Mouse (Mus musculus) MEL (cell line): ENCODE results near the gene Gtf2h5.

Experiments
- CTCF ChIP-seq, 3 experiments: IDR thresholded peaks in 2 of 3; conservative IDR thresholded peaks in 1 of 3; 2 replicates each; pipeline ENCODE4 v1.5.1; 2011 to 2012; ENCODE audit warnings: low read length in 3 of 3, low read depth in 2 of 3, mild to moderate bottlenecking in 2 of 3, improper control_type of control experiment in 1 of 3, inconsistent platforms in 1 of 3, mixed read lengths in 1 of 3, moderate library complexity in 1 of 3; ENCODE audit not compliant: control insufficient read depth in 1 of 3, insufficient read depth in 1 of 3, poor library complexity in 1 of 3, severe bottlenecking in 1 of 3
- ELF1 ChIP-seq: IDR thresholded peaks from 2 replicates; pipeline ENCODE4 v1.6.1; 2014; ENCODE audit warnings: low read depth, mild to moderate bottlenecking, inconsistent platforms, low read length, improper control_type of control experiment, moderate library complexity
- EP300 ChIP-seq, 2 experiments: IDR thresholded peaks; 2 replicates each; pipeline ENCODE4 v1.6.1; 2011; ENCODE audit warnings: improper control_type of control experiment in 2 of 2, low read length in 2 of 2, low read depth in 1 of 2, mild to moderate bottlenecking in 1 of 2
- JUND ChIP-seq: IDR thresholded peaks from 2 replicates; pipeline ENCODE4 v1.6.1; 2011; ENCODE audit warnings: low read depth, mild to moderate bottlenecking, improper control_type of control experiment, low read length
- KAT2A ChIP-seq: conservative IDR thresholded peaks from 2 replicates; pipeline ENCODE4 v1.6.1; 2012; ENCODE audit warnings: low read depth, low read length, improper control_type of control experiment, inconsistent platforms
- MAFK ChIP-seq: IDR thresholded peaks from 2 replicates; pipeline ENCODE4 v1.6.1; 2011; ENCODE audit warnings: low read depth, mild to moderate bottlenecking, low read length, improper control_type of control experiment, borderline replicate concordance
- POLR2A ChIP-seq, 2 experiments: IDR thresholded peaks; 2 replicates each; pipeline ENCODE4 v1.6.1; 2011 to 2012; ENCODE audit warnings: low read length in 2 of 2, mild to moderate bottlenecking in 2 of 2, control low read depth in 1 of 2, improper control_type of control experiment in 1 of 2, low read depth in 1 of 2, moderate library complexity in 1 of 2; ENCODE audit not compliant: control insufficient read depth in 1 of 2, insufficient read depth in 1 of 2, poor library complexity in 1 of 2
- POLR2AphosphoS2 ChIP-seq: IDR thresholded peaks from 2 replicates; pipeline ENCODE4 v1.6.1; 2011; ENCODE audit warnings: low read length, improper control_type of control experiment
- POLR2AphosphoS5 ChIP-seq: IDR thresholded peaks from 2 replicates; pipeline ENCODE4 v1.6.1; 2012; ENCODE audit warnings: low read depth, borderline replicate concordance, mild to moderate bottlenecking, inconsistent platforms, low read length, moderate library complexity, mixed read lengths
- USF1 ChIP-seq: IDR thresholded peaks from 2 replicates; pipeline ENCODE4 v1.6.1; 2014; ENCODE audit warnings: low read depth, mild to moderate bottlenecking, inconsistent platforms, low read length, improper control_type of control experiment, moderate library complexity
- ZKSCAN1 ChIP-seq: IDR thresholded peaks from 2 replicates; pipeline ENCODE4 v1.6.1; 2012; ENCODE audit warnings: low read depth, mild to moderate bottlenecking, inconsistent platforms, low read length, improper control_type of control experiment, moderate library complexity
- ZMIZ1 ChIP-seq: IDR thresholded peaks from 2 replicates; pipeline ENCODE4 v1.6.1; 2012; ENCODE audit warnings: low read depth, mild to moderate bottlenecking, inconsistent platforms, low read length, improper control_type of control experiment, moderate library complexity

DNA sequence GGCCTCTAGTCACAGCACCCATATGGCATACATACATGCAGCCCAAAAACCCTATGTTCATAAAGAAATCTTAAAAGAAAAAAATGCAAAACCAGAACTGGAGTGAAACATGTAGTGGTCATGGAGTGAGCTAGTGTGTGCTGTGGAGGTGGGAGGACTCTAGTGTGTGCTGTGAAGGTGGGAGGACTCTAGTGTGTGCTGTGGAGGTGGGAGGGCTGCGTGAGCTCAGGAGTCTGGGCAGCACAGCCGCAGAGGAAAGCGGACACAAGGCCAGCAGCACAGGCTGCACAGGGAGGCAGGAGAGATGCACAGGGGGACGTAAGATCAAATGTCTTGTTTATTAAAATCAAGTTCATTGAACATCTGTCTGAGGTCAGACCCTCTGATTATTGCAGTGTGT lies 44.2 kb downstream of the Gtf2h5 start:
- TF ChIP-seq EP300 (IDR thresholded peaks at IDR 0.05; ENCODE audit: low read depth in 1 of 2, low read length in 2 of 2) (no peak), ZKSCAN1 (no peak), CTCF (IDR thresholded peaks at IDR 0.05 in 2 of 3, conservative IDR thresholded peaks at IDR 0.05 in 1 of 3; ENCODE audit: control insufficient read depth in 1 of 3, insufficient read depth in 1 of 3, low read depth in 2 of 3, low read length in 3 of 3, poor library complexity in 1 of 3, severe bottlenecking in 1 of 3) (no peak), POLR2AphosphoS5 (no peak), POLR2A (IDR thresholded peaks at IDR 0.05; ENCODE audit: control insufficient read depth in 1 of 2, insufficient read depth in 1 of 2, low read depth in 1 of 2, low read length in 2 of 2, poor library complexity in 1 of 2) (no peak), USF1 (no peak), ELF1 (no peak), POLR2AphosphoS2 (no peak), MAFK (no peak), ZMIZ1 (no peak), KAT2A (no peak), JUND (no peak)
